Mouse (Mus musculus) CH12.LX (cell line): Measurements from ENCODE around the gene Slc7a15. TPM values are rescaled to one million over a fixed set of nuclear protein-coding genes. Genes with fewer than 3 reads are reported as not detected.
A peak's percentile ranks its signal among the peaks of the same experiment; 100 is the strongest.

Experiments used
- DNase-seq: peaks from one replicate; pipeline ENCODE4 v3.0.0-alpha.2; 2013; ENCODE audit errors: extremely low read depth
- H3K27ac ChIP-seq: 2 replicates; pipeline ENCODE4 v1.5.1; 2012; ENCODE audit warnings: low read depth, mild to moderate bottlenecking, control low read depth, moderate library complexity; ENCODE audit not compliant: insufficient read depth
- H3K27me3 ChIP-seq: replicated peaks from 2 replicates; pipeline ENCODE3; 2012; ENCODE audit warnings: inconsistent platforms
- H3K36me3 ChIP-seq, 2 experiments: replicated peaks in 1 of 2; 2 replicates each; pipeline versions ENCODE3 to v1.6.1; 2012; ENCODE audit warnings: inconsistent platforms in 1 of 2, low read length in 1 of 2, mild to moderate bottlenecking in 1 of 2, mixed read lengths in 1 of 2, moderate library complexity in 1 of 2; ENCODE audit not compliant: control insufficient read depth in 1 of 2, insufficient read depth in 1 of 2
- H3K4me1 ChIP-seq, 2 experiments: 2 replicates each; pipeline ENCODE4 v1.6.1; 2012; ENCODE audit warnings: inconsistent platforms in 1 of 2, moderate library complexity in 1 of 2; ENCODE audit not compliant: insufficient read depth in 2 of 2, control insufficient read depth in 1 of 2
- H3K4me2 ChIP-seq: 2 replicates; pipeline ENCODE4 v1.6.1; 2012; ENCODE audit warnings: low read depth, mild to moderate bottlenecking, control low read depth; ENCODE audit not compliant: poor library complexity, insufficient read depth, severe bottlenecking
- H3K4me3 ChIP-seq, 3 experiments: fragments of 150-350 bp in 1 of 3; sonication (generic) in 1 of 3; replicated peaks in 1 of 3; 2 replicates each; pipeline versions ENCODE3 to v1.5.1; 2011 to 2012; ENCODE audit warnings: low read depth in 2 of 3, low read length in 2 of 3, mild to moderate bottlenecking in 2 of 3, moderate library complexity in 2 of 3, control low read depth in 1 of 3, improper control_type of control experiment in 1 of 3, inconsistent platforms in 1 of 3, mixed read lengths in 1 of 3; ENCODE audit not compliant: poor library complexity in 1 of 3
- H3K79me2 ChIP-seq: replicated peaks from 2 replicates; pipeline ENCODE4 v1.6.1; 2012; ENCODE audit warnings: mild to moderate bottlenecking, moderate library complexity; ENCODE audit not compliant: control insufficient read depth, poor library complexity, insufficient read depth, severe bottlenecking; ENCODE audit errors: extremely low read depth
- H3K9ac ChIP-seq: 2 replicates; pipeline ENCODE4 v1.6.1; 2012; ENCODE audit warnings: low read depth, mild to moderate bottlenecking, control low read depth, moderate library complexity; ENCODE audit not compliant: insufficient read depth
- H3K9me3 ChIP-seq: replicated peaks from 2 replicates; pipeline ENCODE3; 2012; ENCODE audit warnings: low read length, inconsistent platforms, mixed read lengths
- ELF1 ChIP-seq: IDR thresholded peaks from 2 replicates; pipeline ENCODE4 v1.6.1; 2014; ENCODE audit warnings: low read depth, mild to moderate bottlenecking, inconsistent platforms, low read length, improper control_type of control experiment
- EP300 ChIP-seq: IDR thresholded peaks from 2 replicates; pipeline ENCODE4 v1.6.1; 2011; ENCODE audit warnings: low read length, improper control_type of control experiment
- GABPA ChIP-seq: IDR thresholded peaks from 2 replicates; pipeline ENCODE4 v1.6.1; 2012; ENCODE audit warnings: low read depth, low read length, improper control_type of control experiment, inconsistent platforms; ENCODE audit not compliant: insufficient replicate concordance
- HCFC1 ChIP-seq: IDR thresholded peaks from 2 replicates; pipeline ENCODE4 v1.6.1; 2012; ENCODE audit warnings: low read depth, mild to moderate bottlenecking, inconsistent platforms, low read length, improper control_type of control experiment
- JUND ChIP-seq: conservative IDR thresholded peaks from 2 replicates; pipeline ENCODE4 v1.6.1; 2011; ENCODE audit warnings: low read depth, low read length, improper control_type of control experiment
- KAT2A ChIP-seq: IDR thresholded peaks from 2 replicates; pipeline ENCODE4 v1.6.1; 2012; ENCODE audit warnings: low read length, improper control_type of control experiment, inconsistent platforms; ENCODE audit not compliant: insufficient replicate concordance
- MAX ChIP-seq: IDR thresholded peaks from 2 replicates; pipeline ENCODE4 v1.6.1; 2011; ENCODE audit warnings: low read length, improper control_type of control experiment
- MEF2A ChIP-seq: IDR thresholded peaks from 2 replicates; pipeline ENCODE4 v1.6.1; 2014; ENCODE audit warnings: low read depth, mild to moderate bottlenecking, inconsistent platforms, low read length, improper control_type of control experiment, borderline replicate concordance
- MXI1 ChIP-seq: IDR thresholded peaks from 2 replicates; pipeline ENCODE4 v1.6.1; 2011; ENCODE audit warnings: mild to moderate bottlenecking, low read depth, low read length, improper control_type of control experiment
- MYC ChIP-seq: IDR thresholded peaks from 2 replicates; pipeline ENCODE4 v1.6.1; 2011; ENCODE audit warnings: low read depth, mild to moderate bottlenecking, improper control_type of control experiment, low read length
- PAX5 ChIP-seq: IDR thresholded peaks from 2 replicates; pipeline ENCODE4 v1.6.1; 2012; ENCODE audit warnings: low read length, inconsistent platforms, mixed read lengths
- POLR2AphosphoS2 ChIP-seq: IDR thresholded peaks from 2 replicates; pipeline ENCODE4 v1.6.1; 2011; ENCODE audit warnings: low read depth, low read length, improper control_type of control experiment
- SIN3A ChIP-seq: IDR thresholded peaks from 2 replicates; pipeline ENCODE4 v1.6.1; 2012; ENCODE audit warnings: low read length, improper control_type of control experiment, inconsistent platforms
- TBP ChIP-seq: conservative IDR thresholded peaks from 2 replicates; pipeline ENCODE4 v1.6.1; 2011; ENCODE audit warnings: low read depth, low read length, improper control_type of control experiment
- USF1 ChIP-seq: IDR thresholded peaks from 2 replicates; pipeline ENCODE4 v1.6.1; 2014; ENCODE audit warnings: low read depth, mild to moderate bottlenecking, inconsistent platforms, low read length, improper control_type of control experiment
- ZMIZ1 ChIP-seq: IDR thresholded peaks from 2 replicates; pipeline ENCODE4 v1.6.1; 2012; ENCODE audit warnings: low read depth, mild to moderate bottlenecking, inconsistent platforms, low read length, improper control_type of control experiment
- dilution Hi-C: fragments of 300-500 bp; cut with MboI; formaldehyde crosslinking; loops from 2 replicates; pipeline ENCODE4 v1.14.3; 2020; ENCODE audit warnings: low sequenced_read_pairs; ENCODE audit not compliant: extremely low pct_unique_long_range_greater_than_20kb, extremely low pct_ligation_motif_present
- in situ Hi-C: fragments of 300-500 bp; cut with MboI; formaldehyde crosslinking; loops from 3 replicates; pipeline ENCODE4 v1.14.3; 2019; ENCODE audit warnings: low sequenced_read_pairs, low pct_ligation_motif_present, low pct_unique_long_range_greater_than_20kb, mixed read lengths
- polyA plus RNA-seq: library from polyadenylated mRNA; unstranded; fragments of >175 nt; gene quantifications from 2 replicates; pipeline ENCODE4 v1.2.1, GENCODE M21; 2012; ENCODE audit warnings: low read depth; ENCODE audit not compliant: insufficient read length
- total RNA-seq, 2 experiments: library from RNA; depleted of rRNA; stranded (reverse); fragments of 300-350 nt in 1 of 2; fragments of >200 nt in 1 of 2; gene quantifications; 2 replicates each; pipeline ENCODE4 v1.2.3; 2012 to 2014

Gene Slc7a15
- total and polyA plus RNA-seq, 3 experiments: not detected

- Histone ChIP-seq H3K79me2 (no peaks in the 10 kb centered on the region), H3K4me1 (peaks cover 12 to 25% of the 10 kb centered on the region in 2 experiments), H3K27me3 (no peaks in the 10 kb centered on the region), H3K36me3 (no peaks in the 10 kb centered on the region), H3K4me2 (0 out of 2 replicates have a peak overlapping the region, but pooled peaks have one; percentile 19), H3K9me3 (no peaks in the 10 kb centered on the region), H3K9ac (no peak overlapping the region), H3K27ac (no peak overlapping the region), H3K4me3 (no peak overlapping the region)
- dilution Hi-C loops: no loop called here
- in situ Hi-C loops: no loop called here
- DNase-seq: no peak
- 0 out of 2 replicates have a peak, but pooled peaks have one; percentile 33 for TF ChIP-seq EP300
- TF ChIP-seq JUND: no peak
- TF ChIP-seq MYC: no peak
Measured at GRCm38 (mm10) chr12:8487281-8487680, 111.6 kb downstream of the Slc7a15 start.

- TF ChIP-seq PAX5: no peak
- TF ChIP-seq HCFC1: no peak
- TF ChIP-seq GABPA: no peak
- TF ChIP-seq TBP: no peak
- no peak for TF ChIP-seq POLR2AphosphoS2
- no peak for TF ChIP-seq MXI1
- no peak for TF ChIP-seq ZMIZ1
- no peak for TF ChIP-seq MEF2A
- no peak for TF ChIP-seq EP300
- TF ChIP-seq, all 38 proteins: peak for 0
- dilution Hi-C loops (no loop called here), in situ Hi-C loops (no loop called here)
- no peak overlapping the region for H3K27ac ChIP-seq
- H3K27me3 ChIP-seq: no peaks in the 10 kb centered on the region
- no peaks in the 10 kb centered on the region for H3K79me2 ChIP-seq
- no peaks in the 10 kb centered on the region for H3K36me3 ChIP-seq
- H3K9me3 ChIP-seq: no peaks in the 10 kb centered on the region
- peaks cover 12 to 30% of the 10 kb centered on the region in 2 experiments for H3K4me1 ChIP-seq
- no peak overlapping the region for H3K4me2 ChIP-seq
- H3K9ac ChIP-seq: no peak overlapping the region
- H3K4me3 ChIP-seq: no peak overlapping the region
- DNase-seq: no peak
Measured at GRCm38 (mm10) chr12:8485247-8485646, 113.6 kb downstream of the Slc7a15 start.

- TF ChIP-seq MAX (no peak), JUND (no peak), SIN3A (no peak), KAT2A (no peak), MYC (no peak), MEF2A (no peak), POLR2AphosphoS2 (no peak), MXI1 (no peak), USF1 (no peak), ELF1 (no peak)
- no peak overlapping the region for H3K27ac ChIP-seq
- H3K27me3 ChIP-seq: no peaks in the 10 kb centered on the region
- DNase-seq: no peak
- H3K4me3 ChIP-seq: no peak overlapping the region
- H3K9ac ChIP-seq: no peak overlapping the region
- dilution Hi-C loops: no loop called here
- no peak overlapping the region for H3K4me2 ChIP-seq
- H3K36me3 ChIP-seq: no peaks in the 10 kb centered on the region
- H3K79me2 ChIP-seq: no peaks in the 10 kb centered on the region
- H3K9me3 ChIP-seq: no peaks in the 10 kb centered on the region
- peaks cover 5 to 23% of the 10 kb centered on the region in 2 experiments; a peak in 3 of 4 replicates for H3K4me1 ChIP-seq
- in situ Hi-C loops: no loop called here
Measured at GRCm38 (mm10) chr12:8482169-8482568, 116.7 kb downstream of the Slc7a15 start.
